Mouse (Mus musculus) layer of hippocampus, adult 11-12 months (tissue): ENCODE results near the gene Nxph4.

Experiments used
- DNase-seq: peaks from one replicate; pipeline ENCODE4 v3.0.0; 2022; ENCODE audit warnings: low spot score

Nxph4 gene

DNA sequence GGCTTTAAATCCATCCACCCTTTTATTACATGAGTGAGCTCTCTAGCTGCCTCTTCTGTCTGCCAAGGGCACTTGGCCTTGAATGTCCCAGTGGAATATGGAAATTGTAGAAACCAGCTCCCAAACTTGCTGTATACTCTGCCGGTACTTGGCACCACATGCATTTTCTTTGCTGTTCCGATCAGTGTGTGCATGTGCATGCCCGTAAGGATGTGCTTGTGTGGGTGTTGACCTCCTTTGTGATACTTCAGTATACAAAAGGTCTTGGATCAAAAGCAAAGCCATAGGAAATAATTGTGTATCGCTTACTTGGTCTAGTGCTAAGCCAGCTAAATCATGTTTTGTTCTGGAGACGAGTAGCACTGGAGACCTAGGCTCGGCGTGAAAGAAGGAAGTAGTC, 45.5 kb downstream of the Nxph4 start:
- DNase-seq = no peak

DNA sequence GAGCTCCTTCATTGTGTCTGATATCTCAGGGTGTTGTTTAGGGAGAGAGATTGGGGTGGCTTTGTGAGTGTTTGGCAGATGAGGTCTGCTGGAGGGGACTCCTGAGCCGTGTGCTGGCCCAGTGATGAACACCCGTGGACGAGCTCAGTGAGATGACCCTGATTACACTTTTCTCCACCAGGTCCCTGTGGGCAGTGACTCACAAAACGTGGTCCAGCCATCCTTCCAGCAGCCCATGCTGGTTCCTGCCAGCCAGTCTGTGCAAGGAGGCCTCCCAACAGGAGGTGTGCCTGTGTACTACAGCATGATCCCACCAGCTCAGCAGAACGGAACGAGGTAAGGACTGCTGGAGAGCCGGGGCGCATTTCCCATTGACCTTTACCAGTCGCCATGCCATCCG, 49.1 kb downstream of the Nxph4 start:
- no peak for DNase-seq

DNA sequence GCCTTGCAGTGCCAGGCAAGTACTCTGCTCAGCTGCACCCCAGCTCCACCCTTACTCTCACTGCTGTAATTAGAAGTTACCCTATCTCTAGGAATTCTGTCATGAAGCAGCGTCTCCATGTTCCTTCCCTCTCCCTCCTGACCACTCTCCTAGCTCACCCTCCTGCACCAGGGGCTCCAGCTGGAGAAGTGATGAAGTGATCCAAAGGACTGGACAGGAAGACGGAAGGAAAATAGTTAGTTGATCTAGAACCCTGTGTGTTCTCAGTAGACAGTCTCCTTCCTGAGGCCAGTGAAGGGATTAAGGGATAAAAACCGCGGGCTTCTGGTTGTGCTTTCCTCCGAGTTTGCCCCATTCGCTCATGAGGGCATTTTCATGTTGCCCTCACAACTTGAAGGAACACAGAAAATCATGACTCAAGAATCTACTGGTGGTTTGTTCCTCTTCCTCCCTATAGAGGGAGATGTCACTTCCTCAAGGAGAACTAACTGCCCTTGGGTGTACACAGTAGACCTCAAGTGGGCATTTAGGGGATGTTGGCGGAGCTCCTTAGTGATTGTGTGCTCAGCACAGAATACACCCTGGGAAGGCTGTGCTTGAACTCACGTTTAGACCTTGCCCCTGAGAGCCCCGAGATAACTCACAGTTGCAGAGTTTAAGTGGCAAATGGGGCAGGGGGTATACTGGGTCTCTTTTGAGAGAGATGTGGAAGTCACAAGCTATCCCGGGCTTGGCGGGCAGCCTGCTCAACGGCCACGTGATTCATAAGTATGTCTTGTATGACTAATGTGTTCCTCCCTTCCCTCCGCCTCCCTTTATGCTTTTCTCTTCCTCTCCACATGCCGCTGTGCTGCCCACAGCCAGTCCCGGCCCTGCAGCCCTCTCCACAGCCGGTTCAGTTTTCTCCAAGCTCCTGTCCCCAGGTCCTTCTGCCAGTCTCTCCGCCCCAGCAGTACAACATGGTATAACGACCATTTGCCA, 53.2 kb downstream of the Nxph4 start:
- peak; percentile 67 for DNase-seq

GRCm38 (mm10) chr10:127479131-127479530, 55.2 kb downstream of the Nxph4 start:
- peak; percentile 41 for DNase-seq

DNA sequence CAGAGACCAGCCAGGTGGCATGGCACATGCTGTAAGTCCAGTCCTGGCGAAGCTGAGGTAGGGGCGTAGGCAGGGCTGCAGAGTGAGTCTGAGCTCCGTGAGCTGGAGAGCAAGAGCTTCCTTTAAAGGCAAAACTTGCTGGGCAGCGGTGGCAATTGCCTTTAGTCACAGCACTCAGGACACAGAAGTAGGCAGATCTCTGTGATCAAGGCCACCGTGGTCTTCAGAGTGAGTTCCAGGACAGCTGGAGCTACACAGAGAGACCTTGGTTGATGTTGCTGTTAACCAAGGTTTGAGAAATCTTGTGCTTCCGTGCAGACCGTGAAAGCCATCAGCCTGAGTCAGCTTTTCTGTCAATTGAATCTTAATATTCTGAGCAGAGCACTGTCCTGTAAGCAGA, 57.1 kb downstream of the Nxph4 start:
- no peak for DNase-seq

GRCm38 (mm10) chr10:127476541-127476940, 57.8 kb downstream of the Nxph4 start:
- no peak for DNase-seq
